Mouse (Mus musculus): ENCODE results near the gene Wdfy3.

DNA sequence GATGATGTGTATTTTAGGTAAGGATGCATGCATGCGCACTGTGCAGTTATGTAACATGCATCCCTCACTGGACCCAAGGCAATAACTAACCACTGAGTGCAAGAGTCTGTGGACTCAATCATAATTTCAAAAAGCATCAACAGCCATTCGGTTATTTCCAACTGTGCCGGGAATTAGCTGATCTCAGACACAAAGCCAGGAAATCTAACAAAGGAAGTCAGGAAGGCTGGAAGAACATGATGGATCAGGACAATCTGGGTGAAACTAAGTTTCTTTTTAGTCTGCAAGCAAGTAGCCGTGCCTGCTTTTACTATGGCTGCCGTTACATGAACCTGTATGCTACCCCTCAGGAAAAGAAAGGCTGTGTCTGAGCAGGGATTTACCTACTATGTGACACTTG lies 87.5 kb downstream of the Wdfy3 start:
- TF ChIP-seq POLR2A (IDR thresholded peaks at IDR 0.05; ENCODE audit: extremely low read depth, insufficient read depth, low read length) (no peak), CTCF (IDR thresholded peaks at IDR 0.05; ENCODE audit: extremely low read depth, insufficient read depth, low read length) (no peak)
